Mouse (Mus musculus) splenic B cell, adult 2 months (primary cell): ENCODE results near the gene Mthfd2l.

Experiments
- DNase-seq: peaks from one replicate; pipeline ENCODE4 v3.0.0-alpha.2; 2011; ENCODE audit warnings: low read depth, low spot score
- H3K27me3 ChIP-seq: 2 replicates; pipeline ENCODE4 v1.6.1; 2012; ENCODE audit warnings: mild to moderate bottlenecking, low read length, moderate library complexity, mixed read lengths; ENCODE audit not compliant: control insufficient read depth, poor library complexity, insufficient read depth, severe bottlenecking
- H3K36me3 ChIP-seq: 2 replicates; pipeline ENCODE4 v1.6.1; 2012; ENCODE audit warnings: mild to moderate bottlenecking, low read length, moderate library complexity, mixed read lengths; ENCODE audit not compliant: control insufficient read depth, poor library complexity, insufficient read depth, severe bottlenecking

Gene Mthfd2l

DNA sequence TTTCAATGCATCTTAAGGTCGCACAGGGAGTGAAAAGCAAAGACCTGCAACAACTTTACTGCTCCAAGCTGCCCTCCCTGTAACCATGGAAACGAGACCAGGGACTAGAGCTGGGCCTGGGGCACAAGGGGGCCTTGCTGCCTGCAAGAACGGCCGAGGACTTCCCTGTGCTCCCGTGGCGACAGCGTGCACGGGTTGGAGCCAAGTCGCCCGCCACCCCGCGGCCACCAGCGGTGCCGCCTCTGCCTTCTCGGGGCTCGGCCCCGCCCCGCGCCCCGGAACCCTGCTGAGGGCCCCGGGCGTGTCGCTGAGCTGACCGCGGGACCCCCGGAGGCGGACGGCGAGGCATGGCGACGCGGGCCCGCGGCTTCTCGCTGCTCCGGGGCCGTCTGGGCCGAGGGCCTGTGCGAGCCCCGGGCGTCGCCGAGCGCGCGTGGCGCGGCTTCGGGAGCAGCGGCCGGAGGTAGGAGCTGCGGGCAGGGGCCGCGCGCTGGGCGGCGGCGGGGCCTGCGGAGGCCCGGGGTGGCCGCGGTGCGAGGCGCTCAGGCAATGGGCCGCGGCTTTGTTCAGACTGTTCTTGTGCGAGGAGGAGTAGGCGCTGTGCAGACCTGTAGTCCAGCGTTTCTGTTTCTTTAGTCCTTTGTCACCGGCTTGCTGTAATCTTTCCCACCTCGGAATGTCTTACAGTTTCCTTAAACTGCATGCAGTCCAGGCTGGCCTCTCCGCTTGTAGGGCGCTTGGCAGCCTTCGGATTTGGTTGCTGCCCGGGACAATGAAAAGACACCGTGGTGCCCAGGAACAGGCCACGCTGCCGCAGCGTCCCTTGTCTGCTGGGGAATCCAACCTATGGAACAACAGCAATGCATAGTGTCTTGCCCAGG lies at the start of gene Mthfd2l:
Mthfd2l (plus strand) TSS at position 147 of the 881 bp plus-strand sequence.
- peak; percentile 79 for DNase-seq
- Histone ChIP-seq H3K36me3 (no peaks in the 10 kb centered on the region), H3K27me3 (no peaks in the 10 kb centered on the region)

DNA sequence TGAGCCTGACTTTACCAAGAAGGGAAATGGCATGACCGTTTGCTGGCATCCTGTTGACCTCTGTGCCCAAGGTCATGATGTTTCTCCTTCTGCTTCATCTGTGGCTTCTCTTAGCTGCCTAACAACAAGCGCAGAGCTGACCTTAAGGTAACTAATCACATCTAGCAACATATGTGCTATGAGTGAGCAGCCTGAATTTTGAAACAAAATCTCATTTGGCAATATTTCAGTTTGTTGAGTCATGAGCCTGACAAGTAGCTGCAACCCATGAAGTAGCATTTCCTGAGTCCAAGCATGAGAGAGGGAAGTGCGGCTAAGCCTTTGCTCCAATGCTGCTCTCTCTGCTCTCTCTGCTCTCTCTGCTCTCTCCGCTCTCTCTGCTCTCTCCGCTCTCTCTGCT lies 49.2 kb upstream of the Mthfd2l start:
- DNase-seq: no peak
- H3K36me3 ChIP-seq: no peaks in the 10 kb centered on the region
- no peaks in the 10 kb centered on the region for H3K27me3 ChIP-seq

DNA sequence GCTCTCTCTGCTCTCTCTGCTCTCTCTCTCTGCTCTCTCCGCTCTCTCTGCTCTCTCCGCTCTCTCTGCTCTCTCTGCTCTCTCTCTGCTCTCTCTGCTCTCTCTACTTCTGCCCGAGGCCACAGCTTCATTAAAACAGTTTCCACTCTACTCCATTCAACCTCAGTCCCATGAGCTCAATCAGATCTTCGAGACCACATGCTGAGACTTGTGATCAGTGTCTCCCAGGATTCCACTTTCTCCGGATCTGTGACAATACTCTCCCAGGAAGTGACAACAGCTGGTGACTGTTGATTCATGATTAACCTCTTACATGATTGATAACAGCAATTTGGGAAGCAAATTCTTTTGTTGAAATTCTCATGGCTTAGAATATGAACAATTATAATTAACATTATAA lies 48.8 kb upstream of the Mthfd2l start:
- no peaks in the 10 kb centered on the region for H3K27me3 ChIP-seq
- H3K36me3 ChIP-seq: no peaks in the 10 kb centered on the region
- no peak for DNase-seq

DNA sequence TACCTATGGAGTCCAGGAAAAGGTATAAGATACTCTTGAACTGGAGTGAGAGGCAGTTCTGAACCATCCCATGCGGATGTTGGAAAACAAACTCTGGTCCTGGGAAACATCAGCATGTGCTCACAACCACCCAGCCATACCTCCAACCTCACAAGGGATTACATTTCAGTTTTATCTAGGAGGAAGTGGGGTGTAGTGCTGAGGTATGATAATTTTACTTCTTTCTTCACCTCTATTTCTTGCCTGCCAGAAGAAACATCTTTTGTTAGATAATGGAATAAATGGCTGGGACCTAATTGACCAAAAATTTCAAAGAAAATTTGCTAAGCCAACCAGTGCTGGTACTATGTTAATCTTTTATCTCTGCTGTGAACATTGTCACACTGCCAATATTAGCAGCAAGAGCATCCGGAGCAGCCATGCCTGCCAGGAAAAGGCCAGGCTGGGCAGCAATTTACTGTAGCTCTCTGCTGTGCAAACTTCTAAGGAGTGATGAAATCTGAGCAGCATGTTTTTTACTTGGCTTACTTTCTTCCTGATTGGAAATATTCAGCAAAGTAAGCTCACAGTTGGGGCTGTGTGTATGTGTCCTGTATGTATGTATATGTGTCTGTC lies 46.2 kb upstream of the Mthfd2l start:
- no peak for DNase-seq
- Histone ChIP-seq H3K36me3 (no peaks in the 10 kb centered on the region), H3K27me3 (no peaks in the 10 kb centered on the region)

DNA sequence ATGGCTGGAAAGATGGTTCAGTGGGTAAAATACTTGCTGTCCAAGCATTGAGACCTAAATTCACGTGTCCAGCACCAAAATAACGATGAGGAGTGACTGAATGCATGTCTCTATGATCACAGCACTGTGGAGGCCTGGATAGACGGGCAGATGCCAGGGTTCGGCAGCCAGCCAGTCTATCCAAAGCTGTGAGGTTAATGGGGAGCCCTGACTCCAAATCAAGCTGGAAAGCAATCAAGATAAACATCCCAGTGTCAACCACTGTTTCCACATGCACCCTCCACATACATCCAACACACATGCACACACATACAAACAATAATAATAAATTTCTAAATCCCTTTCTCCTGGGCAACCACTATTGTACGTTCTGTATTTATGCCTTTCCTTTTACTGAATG lies 42.3 kb upstream of the Mthfd2l start:
- Histone ChIP-seq H3K27me3 (no peaks in the 10 kb centered on the region), H3K36me3 (no peaks in the 10 kb centered on the region)
- DNase-seq: no peak

DNA sequence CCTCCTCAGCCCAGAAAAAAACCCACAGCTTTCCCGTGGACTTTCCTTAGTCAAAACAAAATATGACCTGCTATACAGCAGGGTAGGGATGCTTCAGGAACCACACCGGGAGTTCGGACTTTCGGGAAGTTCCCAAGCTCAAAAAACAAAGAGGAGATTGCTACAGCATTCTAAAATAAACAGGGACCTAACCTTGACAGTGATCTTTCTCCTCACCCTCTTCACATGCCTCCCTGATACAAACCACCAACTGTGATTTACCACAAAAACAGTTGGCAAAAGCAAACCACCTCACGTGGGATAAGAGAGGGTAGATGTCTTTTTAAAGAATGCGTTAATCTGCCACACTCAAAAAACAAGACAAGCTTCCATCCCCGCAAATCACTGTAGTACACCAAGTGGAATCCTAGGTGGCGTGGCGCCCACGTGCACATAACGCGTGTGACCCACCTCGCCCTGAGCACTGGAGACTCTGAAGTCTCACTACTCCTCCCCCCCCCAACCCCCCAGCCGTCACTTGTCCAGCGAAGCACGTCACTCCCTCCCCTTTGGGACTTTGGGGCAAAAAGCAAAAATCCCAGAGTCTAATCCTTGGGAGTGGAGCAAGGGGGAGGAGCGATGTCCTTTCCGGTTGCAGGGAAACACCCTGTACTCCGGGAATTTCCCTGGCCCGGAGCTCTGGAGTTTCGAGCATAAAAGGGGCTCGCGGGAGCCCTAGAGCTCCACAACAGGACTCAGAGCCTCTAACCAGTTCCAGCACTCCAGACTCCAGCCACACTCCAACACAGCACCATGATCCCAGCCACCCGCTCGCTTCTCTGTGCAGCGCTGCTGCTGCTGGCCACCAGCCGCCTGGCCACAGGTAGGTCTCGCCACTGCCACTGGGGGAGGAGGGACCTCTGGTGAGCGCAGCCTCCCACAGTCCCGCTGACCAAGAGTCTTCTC lies 40.1 kb upstream of the Mthfd2l start, which contains the start of gene Cxcl1:
Cxcl1 (plus strand) TSS at position 723 of the 945 bp plus-strand sequence.
- Histone ChIP-seq H3K36me3 (no peaks in the 10 kb centered on the region), H3K27me3 (no peaks in the 10 kb centered on the region)
- DNase-seq: no peak

DNA sequence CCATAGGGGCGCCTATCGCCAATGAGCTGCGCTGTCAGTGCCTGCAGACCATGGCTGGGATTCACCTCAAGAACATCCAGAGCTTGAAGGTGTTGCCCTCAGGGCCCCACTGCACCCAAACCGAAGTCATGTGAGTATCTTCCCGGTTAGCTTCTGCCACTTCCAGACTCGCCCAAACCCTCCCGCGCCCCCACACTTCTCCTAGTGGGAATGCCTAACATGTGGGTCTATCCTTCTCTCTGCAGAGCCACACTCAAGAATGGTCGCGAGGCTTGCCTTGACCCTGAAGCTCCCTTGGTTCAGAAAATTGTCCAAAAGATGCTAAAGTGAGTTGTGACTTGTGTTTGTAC lies 39.5 kb upstream of the Mthfd2l start:
- Histone ChIP-seq H3K27me3 (no peaks in the 10 kb centered on the region), H3K36me3 (no peaks in the 10 kb centered on the region)
- no peak for DNase-seq

DNA sequence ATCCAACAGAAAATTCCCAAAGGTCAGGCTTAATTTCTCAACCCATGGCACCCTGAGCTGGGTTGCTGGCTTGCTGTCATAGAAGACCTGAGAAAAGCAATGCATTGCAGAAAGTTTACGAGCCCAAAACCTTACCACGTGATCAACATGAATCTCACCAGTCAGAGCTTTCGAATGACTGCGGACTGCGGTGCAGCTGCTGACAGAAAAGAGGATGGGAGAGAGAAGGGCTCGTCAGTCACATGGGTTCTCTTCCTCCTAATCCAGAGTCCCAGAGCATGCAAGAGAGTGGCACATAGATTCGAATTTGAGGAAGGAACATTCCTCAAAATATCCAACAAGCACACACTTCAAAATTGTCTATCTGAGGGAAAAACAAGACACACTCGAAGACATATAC lies 36.7 kb upstream of the Mthfd2l start:
- Histone ChIP-seq H3K27me3 (no peaks in the 10 kb centered on the region), H3K36me3 (no peaks in the 10 kb centered on the region)
- DNase-seq: no peak

DNA sequence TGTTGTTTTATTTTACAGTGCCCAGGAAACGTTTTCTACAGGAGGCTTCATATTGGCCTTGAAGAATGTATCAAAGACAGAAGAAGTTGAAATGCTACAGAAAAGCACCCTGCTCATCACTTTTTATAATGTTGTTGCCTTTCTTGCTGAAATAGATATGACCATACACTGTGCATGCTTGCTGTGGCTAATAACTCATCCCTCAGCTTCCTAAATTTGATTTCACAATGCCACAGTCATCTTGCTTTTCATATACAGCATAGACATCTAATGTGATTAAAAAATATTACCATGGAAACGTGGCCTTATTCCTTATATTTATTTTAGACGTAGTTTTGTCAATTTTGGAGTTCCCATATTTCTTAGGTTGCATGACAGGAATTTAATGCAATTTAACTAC lies 33.5 kb upstream of the Mthfd2l start:
- Histone ChIP-seq H3K36me3 (no peaks in the 10 kb centered on the region), H3K27me3 (no peaks in the 10 kb centered on the region)
- DNase-seq: no peak

DNA sequence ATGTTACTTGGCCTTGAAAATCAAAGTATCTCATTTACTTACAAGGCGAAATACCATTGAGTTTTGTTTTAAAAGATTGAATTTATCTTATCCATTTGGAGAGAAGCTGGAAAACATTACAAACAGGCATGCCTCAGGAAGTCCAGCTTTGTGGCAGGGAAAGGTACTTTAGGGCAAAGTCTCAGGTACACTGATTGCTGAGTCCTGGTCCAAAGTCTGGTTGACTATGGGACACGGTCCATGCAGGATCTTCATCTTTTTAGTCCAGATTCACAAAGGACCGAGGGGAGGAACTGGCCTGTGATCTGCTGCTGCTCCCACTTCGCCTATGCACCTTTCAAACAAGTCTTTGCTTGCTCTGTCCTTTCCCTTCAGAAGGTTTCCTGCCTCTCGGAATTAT lies 31.6 kb upstream of the Mthfd2l start:
- H3K27me3 ChIP-seq: no peaks in the 10 kb centered on the region
- no peak for DNase-seq
- no peaks in the 10 kb centered on the region for H3K36me3 ChIP-seq

DNA sequence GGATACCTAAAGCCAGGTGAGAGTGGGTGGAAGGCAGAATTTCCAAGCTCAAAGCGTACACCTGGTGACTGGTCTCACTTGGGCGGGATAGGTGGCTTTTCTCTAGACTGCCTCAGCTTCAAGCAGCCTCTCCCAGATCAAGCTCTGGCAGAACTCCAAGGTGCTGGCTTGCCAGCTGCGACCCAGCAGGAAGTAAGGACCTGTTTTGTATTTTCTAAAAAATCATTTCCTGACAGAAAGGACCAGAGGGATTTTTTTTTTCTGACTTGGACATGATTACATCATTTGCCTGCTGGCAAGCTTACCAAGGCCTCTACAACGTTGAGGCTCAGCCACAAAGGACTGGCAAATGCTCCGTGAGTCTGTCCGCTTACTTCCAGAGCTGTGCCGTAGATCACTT lies 30.8 kb upstream of the Mthfd2l start:
- no peak for DNase-seq
- H3K36me3 ChIP-seq: no peaks in the 10 kb centered on the region
- no peaks in the 10 kb centered on the region for H3K27me3 ChIP-seq

DNA sequence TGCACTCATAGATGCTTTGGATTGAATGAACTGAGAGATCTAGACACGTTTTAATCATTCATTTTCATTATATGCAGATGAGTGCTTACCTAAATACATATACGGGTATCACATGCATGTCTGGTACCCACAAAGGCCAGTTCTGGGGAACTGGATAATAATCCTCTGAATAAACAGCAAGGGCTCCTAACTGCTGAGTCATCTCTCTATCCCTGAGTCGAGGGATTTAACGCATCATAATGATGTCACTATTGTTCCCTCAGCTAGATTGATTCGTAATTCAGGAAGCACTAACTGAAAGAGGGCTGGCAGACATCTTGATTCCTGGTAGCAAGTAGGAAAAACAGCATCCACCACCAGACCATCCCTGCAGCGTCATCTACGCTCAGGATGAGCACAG lies 30.2 kb upstream of the Mthfd2l start:
- DNase-seq: no peak
- H3K27me3 ChIP-seq: no peaks in the 10 kb centered on the region
- no peaks in the 10 kb centered on the region for H3K36me3 ChIP-seq

DNA sequence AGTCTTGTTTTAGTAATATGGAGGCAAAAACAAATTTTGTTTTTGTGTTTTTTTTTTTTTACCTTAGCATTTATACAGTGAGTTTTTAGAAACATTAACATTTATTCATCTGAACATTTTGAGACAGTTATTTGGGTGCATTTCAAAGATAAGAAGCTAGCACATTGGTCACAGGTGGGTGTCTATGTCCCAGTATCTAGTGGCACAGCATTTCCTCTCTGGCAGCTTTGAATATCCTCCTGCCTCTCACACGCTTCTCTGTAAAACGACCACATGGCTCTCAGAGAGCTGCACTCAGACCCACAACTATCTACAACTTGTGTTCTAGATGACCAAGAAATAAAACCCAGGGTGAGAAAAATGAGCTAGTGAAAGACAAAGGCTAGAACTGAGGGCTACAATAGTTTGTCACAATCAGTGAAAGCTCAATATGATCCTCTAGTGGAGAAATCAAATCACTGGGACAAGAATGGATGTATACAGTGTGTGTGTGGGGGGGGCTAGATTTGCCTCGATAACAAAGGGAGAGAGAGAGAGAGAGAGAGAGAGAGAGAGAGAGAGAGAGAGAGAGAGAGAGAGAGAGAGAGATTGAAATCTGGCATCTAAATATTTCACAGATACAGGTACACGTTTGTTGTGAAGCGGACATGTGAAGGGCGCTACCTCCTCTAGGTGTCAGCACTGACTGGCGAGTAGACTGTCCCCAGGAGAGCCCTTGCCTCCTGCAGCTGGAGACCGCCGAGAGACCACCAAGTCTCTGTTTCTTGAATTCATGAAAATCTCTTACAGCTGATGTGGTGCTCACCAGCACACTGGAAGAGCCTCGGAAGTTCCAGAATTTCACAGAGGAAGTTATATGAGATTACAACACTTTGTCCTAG lies 28.3 kb upstream of the Mthfd2l start:
- Histone ChIP-seq H3K27me3 (no peaks in the 10 kb centered on the region), H3K36me3 (no peaks in the 10 kb centered on the region)
- DNase-seq: peak; percentile 30
